Mouse (Mus musculus): ENCODE measurements around the gene Tifa.

DNA sequence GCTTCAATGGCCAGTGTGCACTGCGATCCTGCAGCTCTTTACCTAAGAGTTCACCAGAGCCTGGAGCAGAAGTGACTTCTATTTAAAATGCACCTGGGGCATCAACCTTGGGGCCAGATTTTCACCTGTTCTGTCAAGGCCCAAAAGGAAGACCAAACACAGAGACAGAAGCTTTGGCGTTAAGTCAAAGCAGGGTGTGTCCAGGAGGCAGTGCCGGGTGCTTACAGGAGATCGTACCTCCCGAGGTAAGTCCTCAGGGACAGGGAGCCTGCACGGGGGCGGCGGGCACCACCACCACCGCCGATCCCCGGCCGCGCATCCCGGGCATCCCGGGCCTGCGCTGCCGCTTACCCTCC is 47.2 kb downstream of the Tifa start:
- no peak for TF ChIP-seq CTCF (IDR thresholded peaks at IDR 0.05; ENCODE audit: extremely low read depth, insufficient read depth, insufficient read length, insufficient replicate concordance)
- no peak for TF ChIP-seq POLR2A (IDR thresholded peaks at IDR 0.05; ENCODE audit: low read depth, low read length)
